Mouse (Mus musculus) macrophage (primary cell): ENCODE measurements around the gene Fabp6. TPM values are rescaled to one million over a fixed set of nuclear protein-coding genes. Genes with fewer than 3 reads are reported as not detected.

Source experiments
- H3K27ac ChIP-seq: fragments of 350-480 bp; formaldehyde crosslinking; 2 replicates; pipeline ENCODE4 v1.9.0; 2021
- H3K36me3 ChIP-seq: fragments of 350-480 bp; formaldehyde crosslinking; 2 replicates; pipeline ENCODE4 v1.9.0; 2021; ENCODE audit errors: inconsistent target
- H3K4me3 ChIP-seq: fragments of 350-480 bp; formaldehyde crosslinking; 2 replicates; pipeline ENCODE4 v1.9.0; 2021; ENCODE audit errors: inconsistent target
- H3K79me2 ChIP-seq: fragments of 350-480 bp; formaldehyde crosslinking; 2 replicates; pipeline ENCODE4 v1.9.0; 2021; ENCODE audit errors: inconsistent target
- WGBS: methylation state at CpG from one replicate; pipeline ENCODE4 v1.1.7; 2026; ENCODE audit warnings: inconsistent platforms; ENCODE audit not compliant: missing documents; 5-methylcytosine and 5-hydroxymethylcytosine counted together
- polyA plus RNA-seq: library from polyadenylated mRNA; stranded (reverse); fragments of 250-400 nt; gene quantifications from 3 replicates; pipeline ENCODE4 v1.2.4, GENCODE M21; 2018; ENCODE audit warnings: inconsistent platforms
- total RNA-seq, 78 experiments: library from RNA; depleted of rRNA; stranded (reverse); fragments of 250-400 nt; gene quantifications; 1 replicate in 9 of 78; 2 replicates in 24 of 78; 3 replicates in 43 of 78; 4 replicates in 2 of 78; pipeline ENCODE4 v1.2.4; 2018; ENCODE audit warnings: inconsistent platforms in 56 of 78

The Fabp6 gene
- not detected for total RNA-seq (2018; cell fraction: chromatin; rRNA removed)
- not detected for total RNA-seq (2018; cell fraction: cytosol; rRNA removed)
- total RNA-seq (2018; cell fraction: nucleus; rRNA removed): not detected
- polyA plus RNA-seq: not detected in 3 replicates

DNA sequence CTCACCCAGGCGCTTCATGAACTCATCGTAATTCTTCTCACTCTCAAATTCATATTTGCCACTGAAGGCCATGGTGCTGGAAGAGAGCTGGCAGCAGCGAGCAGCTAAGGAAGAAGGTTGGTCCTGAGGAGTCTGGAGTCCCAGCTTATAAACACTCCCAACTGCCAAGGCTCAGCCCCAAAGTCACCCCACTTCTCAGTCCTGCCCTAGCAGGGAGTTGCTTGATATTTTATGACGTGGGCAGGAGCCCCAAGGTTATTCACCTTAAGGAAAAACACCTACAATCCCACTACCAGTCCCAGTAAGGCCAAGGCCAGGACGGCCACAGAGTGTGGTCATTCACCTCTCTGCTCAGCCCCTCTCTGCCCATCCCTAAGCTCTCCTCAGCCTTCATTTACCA lies at the start of gene Fabp6:
Fabp6 (minus strand) TSS at position 101 of the 400 bp plus-strand sequence.
- Histone ChIP-seq H3K36me3 (no peaks in the 10 kb centered on the region), H3K79me2 (no peaks in the 10 kb centered on the region), H3K27ac (no peak within 1 kb of the TSS), H3K4me3 (no peak within 1 kb of the TSS)
- WGBS: 100% methylated on average over 5 of the region's 5 CpGs

DNA sequence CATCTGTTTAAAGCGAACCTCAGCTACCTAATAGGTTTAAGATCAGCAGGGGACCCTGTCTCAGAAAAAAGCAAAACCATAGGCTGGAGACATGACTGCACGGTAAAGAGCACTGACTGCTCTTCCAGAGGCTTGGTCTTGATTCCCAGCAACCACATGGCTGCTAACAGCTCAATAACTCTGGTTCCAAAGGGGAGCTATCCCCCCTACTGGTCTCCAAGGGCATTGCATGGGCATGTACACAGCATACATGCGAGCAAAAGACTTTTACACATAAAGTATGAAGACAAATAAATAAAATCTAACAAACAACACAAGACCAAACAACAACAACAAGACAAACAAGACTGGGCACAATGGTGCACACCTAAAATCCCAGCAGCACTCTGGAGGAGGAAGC lies 43.9 kb upstream of the Fabp6 start:
- no peaks in the 10 kb centered on the region for H3K36me3 ChIP-seq
- 91% methylated on average over 3 of the region's 3 CpGs for WGBS

DNA sequence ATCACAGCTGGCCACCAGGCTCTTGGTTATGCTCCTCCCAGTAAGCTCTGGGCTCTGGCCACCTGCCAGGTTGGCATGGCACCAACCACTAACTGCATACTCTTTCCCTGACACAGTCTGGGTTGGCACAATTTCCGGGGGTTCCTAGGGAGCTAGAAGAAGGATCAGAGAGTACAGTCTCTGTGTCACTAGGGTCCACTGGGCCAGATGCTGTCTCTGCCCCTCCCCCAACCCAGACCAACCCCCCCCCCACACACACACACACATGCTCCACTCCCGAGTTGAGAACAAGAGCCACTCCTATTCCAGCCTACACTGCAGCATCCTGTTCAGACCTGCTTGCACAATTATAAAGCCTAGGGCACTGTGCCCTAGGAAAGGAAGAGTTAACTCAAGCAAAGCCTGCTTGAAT lies 41.8 kb upstream of the Fabp6 start:
- Histone ChIP-seq H3K36me3 (no peaks in the 10 kb centered on the region), H3K4me3 (no peak overlapping the region), H3K79me2 (no peaks in the 10 kb centered on the region), H3K27ac (no peak overlapping the region)
- 13% methylated on average over 2 of the region's 2 CpGs for WGBS

More for the DNA sequence above, 43.9 kb upstream of the Fabp6 start:
- Histone ChIP-seq H3K27ac (no peak overlapping the region), H3K4me3 (no peak overlapping the region), H3K79me2 (no peaks in the 10 kb centered on the region)

DNA sequence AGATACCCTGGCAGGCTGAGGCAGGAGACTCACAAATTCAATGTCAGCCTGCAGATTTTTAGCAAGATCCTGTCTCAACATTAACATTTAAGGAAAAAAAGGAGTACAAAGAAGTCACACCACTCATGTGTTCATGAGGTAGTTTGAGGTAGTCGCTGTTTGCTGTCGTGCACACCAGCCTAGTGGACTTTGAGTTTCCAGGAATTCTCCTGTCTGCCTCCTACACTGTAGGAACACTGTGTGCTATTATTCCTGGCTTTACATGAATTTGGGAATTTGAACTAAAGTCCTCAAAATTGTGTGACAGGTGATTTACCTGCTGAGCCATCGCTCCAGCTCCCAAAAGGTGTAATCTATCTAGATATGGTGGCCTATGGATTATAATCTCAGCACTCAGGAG lies 37.1 kb upstream of the Fabp6 start:
- H3K79me2 ChIP-seq: no peaks in the 10 kb centered on the region
- no peaks in the 10 kb centered on the region for H3K36me3 ChIP-seq
- WGBS: 92% methylated on average over 3 of the region's 3 CpGs
- H3K27ac ChIP-seq: no peak overlapping the region
- no peak overlapping the region for H3K4me3 ChIP-seq

DNA sequence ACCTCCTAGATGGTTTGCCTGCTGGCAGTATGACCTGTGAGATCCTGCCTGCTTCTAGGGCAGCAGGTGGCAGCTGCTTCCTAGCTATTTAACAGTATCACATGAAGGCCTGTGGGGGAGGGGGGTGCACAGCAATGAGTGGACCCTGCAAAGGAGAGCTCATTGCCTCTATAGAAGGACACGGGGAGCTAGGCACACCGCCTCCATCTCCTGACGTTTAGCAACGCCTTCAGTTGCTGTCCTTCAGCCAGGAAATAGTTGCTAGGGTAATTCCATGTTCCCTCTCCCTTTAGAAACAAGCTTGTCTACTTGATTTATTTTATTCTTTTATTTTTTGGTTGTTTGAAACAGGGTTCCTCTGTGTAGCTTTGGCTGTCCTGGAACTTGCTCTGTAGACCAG lies 35.4 kb upstream of the Fabp6 start:
- no peak overlapping the region for H3K4me3 ChIP-seq
- WGBS: 68% methylated on average over 3 of the region's 4 CpGs
- no peak overlapping the region for H3K27ac ChIP-seq
- H3K79me2 ChIP-seq: no peaks in the 10 kb centered on the region
- H3K36me3 ChIP-seq: no peaks in the 10 kb centered on the region

DNA sequence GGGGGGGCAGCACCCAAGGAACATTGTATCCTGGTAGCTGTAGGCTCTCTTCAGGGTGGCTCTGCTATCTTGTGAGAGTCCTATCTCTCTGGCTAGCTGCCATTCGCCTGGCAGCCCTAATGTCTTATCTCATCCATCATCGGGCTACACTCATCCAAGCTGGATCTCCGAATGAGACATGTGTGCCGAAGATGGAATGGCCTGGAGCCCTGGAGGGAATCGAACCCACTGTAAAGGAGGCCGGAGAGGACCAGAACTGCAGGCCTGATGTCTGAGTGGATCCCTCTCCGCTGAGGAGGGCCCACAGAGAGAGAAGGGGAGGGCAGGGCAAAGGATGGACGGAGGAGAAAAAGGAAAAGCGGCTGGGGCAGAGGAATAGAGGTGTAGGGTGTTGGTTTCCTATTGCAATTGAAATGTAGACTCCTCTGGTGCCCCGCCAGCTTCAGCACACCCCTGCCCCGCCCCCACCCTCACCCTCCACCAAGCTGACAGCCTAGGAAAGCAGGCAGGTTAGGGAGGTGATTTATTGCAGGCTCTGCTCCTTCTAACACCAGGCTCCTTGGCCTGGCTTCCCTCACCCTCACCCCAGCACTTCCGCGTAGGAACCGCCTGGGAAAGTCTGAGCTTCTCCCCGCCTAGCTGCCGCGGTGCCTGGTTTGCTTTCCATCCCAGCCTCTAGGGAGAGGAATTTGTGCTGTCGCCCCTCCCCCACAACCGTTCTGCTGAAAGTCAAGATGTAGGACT lies 32.5 kb upstream of the Fabp6 start:
- Histone ChIP-seq H3K4me3 (no peak overlapping the region), H3K79me2 (no peaks in the 10 kb centered on the region), H3K36me3 (no peaks in the 10 kb centered on the region), H3K27ac (peak overlapping the region; percentile 70)
- 40% methylated on average over 19 of the region's 19 CpGs for WGBS

DNA sequence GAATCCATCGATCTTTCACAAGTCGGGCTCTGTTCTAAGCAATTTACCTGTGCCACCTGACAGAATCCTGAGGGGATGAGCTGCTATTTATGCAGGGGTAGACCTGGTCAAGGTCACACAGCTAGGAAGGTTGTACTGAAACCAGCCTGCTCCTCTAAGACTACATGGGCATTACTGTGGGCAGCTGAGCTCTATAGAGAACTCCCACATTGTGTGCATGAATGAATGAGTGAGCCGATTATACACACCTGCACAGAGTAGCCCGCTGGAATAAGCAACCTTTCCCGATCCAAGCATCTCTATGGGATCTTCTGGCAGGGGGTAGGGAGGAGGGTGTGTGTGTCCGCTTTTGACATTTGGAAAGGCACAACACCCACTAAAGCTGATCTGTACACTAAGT lies 31.8 kb upstream of the Fabp6 start:
- Histone ChIP-seq H3K36me3 (no peaks in the 10 kb centered on the region), H3K79me2 (no peaks in the 10 kb centered on the region), H3K4me3 (no peak overlapping the region), H3K27ac (peak overlapping the region; percentile 70)
- whole genome bisulfite sequencing: 59% methylated on average over 6 of the region's 6 CpGs

DNA sequence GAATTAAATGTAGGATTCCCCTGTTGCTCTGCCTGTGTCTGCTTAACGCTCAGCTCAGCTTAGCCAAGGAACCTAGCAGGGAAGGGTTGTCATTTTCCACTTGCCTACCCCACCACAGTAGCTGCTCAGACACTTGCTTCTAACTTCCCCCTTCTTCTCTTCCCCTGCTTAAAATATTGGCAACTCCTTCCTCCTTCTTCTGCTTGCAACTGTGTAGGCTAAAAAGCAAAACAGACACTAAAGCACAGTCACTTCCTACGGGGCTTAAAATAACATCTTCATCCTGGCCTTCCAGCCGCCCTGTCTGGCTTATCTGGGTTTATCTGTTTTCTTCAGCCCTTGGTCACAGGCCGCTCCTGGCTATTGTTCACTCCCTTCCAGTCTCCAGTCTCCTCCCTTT lies 31.2 kb upstream of the Fabp6 start:
- 2% methylated on average over 4 of the region's 4 CpGs for WGBS
- Histone ChIP-seq H3K36me3 (no peaks in the 10 kb centered on the region), H3K79me2 (no peaks in the 10 kb centered on the region), H3K4me3 (no peak overlapping the region), H3K27ac (peak overlapping the region; percentile 70)

DNA sequence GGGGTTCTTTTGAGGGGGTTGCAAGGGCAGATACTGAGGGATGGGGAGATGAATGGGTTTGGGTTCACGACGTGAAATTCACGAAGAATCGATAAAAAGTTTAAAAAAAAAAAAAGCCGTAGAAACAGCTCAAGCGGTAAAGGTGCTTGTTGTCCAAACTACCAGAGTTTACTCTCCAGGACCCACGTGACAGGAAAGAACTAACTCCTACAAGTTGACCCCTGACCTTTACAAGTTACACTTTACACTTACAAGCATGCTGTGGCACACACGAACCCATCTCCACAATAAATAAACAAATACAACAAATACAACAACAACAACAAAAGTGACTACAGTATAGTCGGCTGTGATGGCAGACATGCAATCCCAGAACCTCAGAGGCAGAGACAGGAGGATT lies 30.3 kb upstream of the Fabp6 start:
- H3K4me3 ChIP-seq: no peak overlapping the region
- H3K27ac ChIP-seq: peak overlapping the region; percentile 70; the same call in 1 of the 2 replicates
- no peaks in the 10 kb centered on the region for H3K36me3 ChIP-seq
- H3K79me2 ChIP-seq: no peaks in the 10 kb centered on the region
- 96% methylated on average over 9 of the region's 9 CpGs for WGBS

DNA sequence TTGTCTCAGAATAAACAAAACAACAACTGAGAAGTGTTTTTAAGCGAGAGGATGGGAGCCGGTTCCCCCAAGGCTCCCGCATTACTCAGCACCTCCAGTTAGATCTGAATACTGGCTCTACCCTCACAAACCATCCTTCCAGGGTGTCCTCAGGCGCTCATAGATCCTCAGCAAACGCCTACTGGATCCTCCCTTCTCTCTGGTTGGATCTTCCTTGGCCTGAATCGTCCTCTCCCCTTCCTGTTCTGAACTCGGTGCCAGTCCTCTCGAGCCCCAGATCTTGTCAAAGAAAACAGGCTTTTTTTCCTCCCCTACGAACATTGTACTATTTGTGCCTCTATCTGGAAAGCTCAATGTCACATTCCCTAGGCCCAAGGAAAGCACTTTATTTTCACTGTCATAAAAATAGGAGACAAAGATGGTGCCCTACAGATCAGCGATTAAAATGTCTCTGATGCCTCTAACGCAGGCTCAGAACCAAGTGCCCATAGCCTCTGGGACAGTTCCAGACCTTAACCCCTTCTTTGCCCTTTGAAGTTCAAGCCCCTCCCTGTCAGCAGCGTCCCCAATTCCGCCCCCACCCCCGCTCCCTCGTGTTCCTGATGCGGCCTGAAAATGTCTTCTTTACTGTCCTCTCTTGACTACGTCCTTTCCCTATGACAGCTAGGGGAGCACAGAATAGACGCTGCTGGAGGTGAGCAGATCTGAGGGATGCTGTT lies 25.7 kb upstream of the Fabp6 start:
- Histone ChIP-seq H3K36me3 (no peaks in the 10 kb centered on the region), H3K27ac (no peak overlapping the region), H3K4me3 (no peak overlapping the region), H3K79me2 (no peaks in the 10 kb centered on the region)
- 85% methylated on average over 18 of the region's 18 CpGs for WGBS

DNA sequence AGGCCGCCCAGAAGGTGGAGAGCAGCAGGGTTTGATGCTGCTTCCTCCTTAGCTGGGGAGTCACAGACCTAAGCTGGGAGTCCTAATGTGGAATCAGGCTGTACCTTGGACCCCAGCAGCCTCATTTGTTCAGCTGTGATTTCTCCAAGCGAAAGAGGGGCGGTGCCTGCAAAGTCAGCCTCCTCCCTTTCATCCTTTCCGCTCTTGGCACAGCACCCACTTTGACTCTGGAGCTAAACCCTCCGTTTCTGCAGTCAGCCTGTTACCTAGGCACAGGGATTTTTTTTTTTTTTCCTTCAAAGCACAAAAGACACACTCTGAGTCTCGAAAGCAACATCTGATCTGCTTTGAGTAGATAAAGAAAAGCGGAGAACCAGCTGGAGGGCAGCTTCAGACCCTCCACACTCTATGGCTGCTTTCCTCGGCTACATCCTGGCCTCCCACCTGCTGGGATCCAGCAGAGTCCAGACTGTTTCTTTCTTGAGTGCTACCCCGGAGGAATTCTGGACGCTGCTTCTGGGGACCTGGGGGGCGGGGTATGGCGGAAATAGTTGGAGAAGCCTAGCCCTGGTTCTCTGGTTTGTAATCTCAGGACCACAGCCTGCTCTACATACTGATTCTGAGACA lies 25.1 kb upstream of the Fabp6 start:
- no peak overlapping the region for H3K27ac ChIP-seq
- no peaks in the 10 kb centered on the region for H3K36me3 ChIP-seq
- H3K4me3 ChIP-seq: no peak overlapping the region

DNA sequence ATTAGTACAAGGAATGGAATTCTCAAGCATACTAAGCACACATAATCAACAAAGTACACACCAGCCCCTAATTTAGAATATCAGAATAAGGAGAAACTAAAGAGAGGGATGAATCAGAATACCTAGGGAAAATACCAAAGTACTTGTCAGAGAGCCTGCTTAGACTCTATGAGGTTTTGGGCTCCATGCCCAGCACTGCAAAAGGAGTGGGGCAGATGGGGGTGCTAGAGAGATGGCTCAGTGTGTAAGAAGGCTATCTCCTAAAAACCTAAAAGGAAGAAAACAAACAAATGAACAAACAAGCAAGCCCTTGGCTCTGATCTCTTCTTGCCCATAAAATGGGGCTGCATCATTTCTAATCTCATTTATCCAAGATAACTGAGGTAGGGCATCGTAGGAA lies 23.0 kb upstream of the Fabp6 start:
- 91% methylated on average over 1 of the region's 1 CpGs for WGBS
- Histone ChIP-seq H3K79me2 (no peaks in the 10 kb centered on the region), H3K36me3 (no peaks in the 10 kb centered on the region), H3K4me3 (no peak overlapping the region), H3K27ac (no peak overlapping the region)

More for the DNA sequence above, 25.1 kb upstream of the Fabp6 start:
- H3K79me2 ChIP-seq: no peaks in the 10 kb centered on the region
- 66% methylated on average over 12 of the region's 12 CpGs for WGBS

DNA sequence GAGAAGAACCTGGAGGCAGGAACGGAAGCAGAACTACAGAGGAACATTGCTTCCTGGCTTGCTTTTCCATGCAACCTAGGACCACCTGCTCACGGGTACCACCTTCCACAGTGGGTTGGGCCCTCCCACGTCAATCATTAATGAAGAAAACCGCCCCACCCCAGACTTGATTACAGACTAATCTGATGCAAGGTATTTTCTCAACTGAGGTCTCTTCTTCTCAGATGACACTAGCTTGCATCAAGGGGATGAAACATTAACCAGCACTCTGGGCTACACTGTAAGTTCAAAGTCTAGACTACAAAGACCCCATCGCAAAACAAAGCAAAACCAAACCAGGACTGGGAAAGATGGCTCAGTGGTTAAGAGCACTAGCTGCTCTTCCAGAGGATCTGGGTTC lies 20.4 kb upstream of the Fabp6 start:
- 84% methylated on average over 5 of the region's 5 CpGs for WGBS

DNA sequence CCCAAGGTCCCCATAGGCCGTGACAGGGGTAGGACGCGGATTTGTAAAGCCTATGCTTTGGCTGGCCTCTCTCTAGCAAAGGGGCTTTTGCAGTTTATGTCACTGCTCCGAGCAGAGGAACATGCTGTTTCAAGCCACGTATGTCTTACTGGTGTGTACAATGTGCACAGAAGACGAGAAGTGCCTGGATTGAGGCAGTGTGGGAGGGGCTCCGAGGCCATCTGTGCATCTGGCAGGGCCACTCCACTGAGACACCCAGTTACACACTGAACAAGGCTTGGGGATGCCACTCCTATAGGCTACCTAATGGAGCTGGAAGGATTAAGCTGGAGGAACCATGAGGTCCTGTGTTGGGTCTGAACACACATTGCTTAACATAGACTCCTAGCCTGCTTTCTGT lies 17.1 kb upstream of the Fabp6 start:
- Histone ChIP-seq H3K36me3 (no peaks in the 10 kb centered on the region), H3K79me2 (no peaks in the 10 kb centered on the region), H3K27ac (no peak overlapping the region), H3K4me3 (no peak overlapping the region)
- WGBS: 91% methylated on average over 7 of the region's 7 CpGs

More for the DNA sequence above, 20.4 kb upstream of the Fabp6 start:
- no peak overlapping the region for H3K4me3 ChIP-seq
- H3K27ac ChIP-seq: no peak overlapping the region
- no peaks in the 10 kb centered on the region for H3K79me2 ChIP-seq
- no peaks in the 10 kb centered on the region for H3K36me3 ChIP-seq

DNA sequence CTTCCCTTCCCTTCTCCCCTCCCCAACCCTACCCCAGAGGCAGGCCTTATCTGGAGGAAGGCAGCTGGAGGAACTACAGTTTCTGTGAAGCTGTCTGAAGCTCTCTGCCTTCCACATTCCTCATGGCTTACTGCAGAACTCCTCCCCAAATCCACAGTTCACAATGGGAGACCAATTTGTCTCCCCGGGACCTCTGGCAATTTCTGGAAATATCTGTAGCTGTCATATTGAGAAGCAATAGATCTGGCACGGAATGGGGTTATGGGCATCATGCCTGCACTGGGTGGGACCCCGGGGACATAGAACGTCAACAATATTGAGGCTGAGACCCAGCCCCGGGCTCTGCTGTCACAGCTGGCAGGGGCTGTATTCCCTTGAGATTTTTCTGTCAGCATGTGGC lies 16.6 kb upstream of the Fabp6 start:
- Histone ChIP-seq H3K27ac (no peak overlapping the region), H3K36me3 (no peaks in the 10 kb centered on the region), H3K79me2 (no peaks in the 10 kb centered on the region), H3K4me3 (no peak overlapping the region)
- WGBS: 93% methylated on average over 5 of the region's 5 CpGs
